Mouse (Mus musculus) limb, embryonic 14.5 days (tissue): Measurements from ENCODE around the gene Ogfrl1. TPM values are rescaled to one million over a fixed set of nuclear protein-coding genes. Genes with fewer than 3 reads are reported as not detected.

ENCODE experiments used
- ATAC-seq: fragments of 200-750 bp; cut with Nextera tagmentation; 2 replicates; pipeline ENCODE4 v1.8.0; 2017; ENCODE audit warnings: low read depth, moderate number of reproducible peaks, moderate TSS enrichment; ENCODE audit not compliant: low FRiP score
- DNase-seq: peaks from one replicate; pipeline ENCODE4 v3.0.0-alpha.2; 2015; ENCODE audit warnings: low spot score
- H3K27ac ChIP-seq: fragments of 300-500 bp; sonication (generic); replicated peaks from 2 replicates; pipeline ENCODE4 v1.5.1; 2014; ENCODE audit warnings: low read depth, mild to moderate bottlenecking, low read length, moderate library complexity, mixed read lengths
- H3K27me3 ChIP-seq: fragments of 300-500 bp; sonication (generic); 2 replicates; pipeline ENCODE4 v1.6.1; 2014; ENCODE audit warnings: low read length, mixed read lengths; ENCODE audit not compliant: control insufficient read depth, insufficient read depth
- H3K36me3 ChIP-seq: fragments of 300-500 bp; sonication (generic); 2 replicates; pipeline ENCODE4 v1.6.1; 2014; ENCODE audit warnings: mild to moderate bottlenecking, low read length, moderate library complexity, mixed read lengths; ENCODE audit not compliant: control insufficient read depth, insufficient read depth
- H3K4me1 ChIP-seq: fragments of 300-500 bp; sonication (generic); 2 replicates; pipeline ENCODE4 v1.6.1; 2014; ENCODE audit warnings: antibody characterized with exemption, low read length, mixed read lengths; ENCODE audit not compliant: control insufficient read depth, insufficient read depth
- H3K4me2 ChIP-seq: fragments of 300-500 bp; sonication (generic); replicated peaks from 2 replicates; pipeline ENCODE4 v1.6.1; 2014; ENCODE audit warnings: low read depth, mild to moderate bottlenecking, low read length, moderate library complexity; ENCODE audit not compliant: severe bottlenecking
- H3K4me3 ChIP-seq: fragments of 300-500 bp; sonication (generic); replicated peaks from 2 replicates; pipeline ENCODE4 v1.5.1; 2014; ENCODE audit warnings: low read length
- H3K9ac ChIP-seq: fragments of 300-500 bp; sonication (generic); 2 replicates; pipeline ENCODE4 v1.6.1; 2014; ENCODE audit warnings: mild to moderate bottlenecking, low read depth, low read length, moderate library complexity; ENCODE audit not compliant: severe bottlenecking
- H3K9me3 ChIP-seq: fragments of 300-500 bp; sonication (generic); 2 replicates; pipeline ENCODE4 v1.6.1; 2016; ENCODE audit warnings: low read length; ENCODE audit not compliant: control insufficient read depth
- POLR2A ChIP-seq: fragments of 200-500 bp; IDR thresholded peaks from 2 replicates; pipeline ENCODE4 v1.8.0; 2012; ENCODE audit warnings: inconsistent platforms, mild to moderate bottlenecking, moderate library complexity, borderline replicate concordance; ENCODE audit not compliant: insufficient read depth, insufficient read length; ENCODE audit errors: extremely low read depth
- WGBS: fragments of 180-500 bp; shearing (Covaris S2); extraction: QIAGEN DNeasy Blood & Tissue Kit; methylation state at CpG from one replicate; pipeline ENCODE4 v1.1.7; 2014; 5-methylcytosine and 5-hydroxymethylcytosine counted together
- polyA plus RNA-seq, 2 experiments: library from polyadenylated mRNA; depleted of rRNA in 1 of 2; stranded (reverse) in 1 of 2; unstranded in 1 of 2; fragments of >200 nt; fragmentation: Nextera tagmentation in 1 of 2; extraction: Ambion mirVana in 1 of 2; gene quantifications; 2 replicates each; pipeline versions ENCODE4 v1.2.1 to v1.2.3; 2012 to 2014

The Ogfrl1 gene
- 7.8 and 8.3 TPM in 2 replicates for polyA plus RNA-seq (2012; rRNA removed)
- polyA plus RNA-seq (2014; fragmentation: Nextera tagmentation; extraction: Ambion mirVana) = 11.5 and 13.6 TPM in 2 replicates

- no peaks in the 10 kb centered on the region for H3K27me3 ChIP-seq
- ATAC-seq = no peak
- no peak within 1 kb of the TSS for H3K9ac ChIP-seq
- WGBS = 84% methylated on average over 4 of the region's 4 CpGs
- no peak within 1 kb of the TSS for H3K27ac ChIP-seq
- H3K4me2 ChIP-seq = no peak within 1 kb of the TSS
- no peaks in the 10 kb centered on the region for H3K9me3 ChIP-seq
- no peaks in the 10 kb centered on the region for H3K36me3 ChIP-seq
- no peak for TF ChIP-seq POLR2A
- H3K4me1 ChIP-seq = no peaks in the 10 kb centered on the region
- DNase-seq = no peak
- no peak within 1 kb of the TSS for H3K4me3 ChIP-seq
These were observed at the start of gene Ogfrl1 for GRCm38 (mm10) chr1:23397623-23398022. Ogfrl1 (minus strand) TSS chr1:23397772.

GRCm38 (mm10) chr1:23445736-23446424, 48.3 kb upstream of the Ogfrl1 start:
- Histone ChIP-seq H3K9me3 (no peaks in the 10 kb centered on the region), H3K4me1 (no peaks in the 10 kb centered on the region), H3K9ac (no peak overlapping the region), H3K4me2 (no peak overlapping the region), H3K27ac (no peak overlapping the region), H3K4me3 (no peak overlapping the region), H3K36me3 (no peaks in the 10 kb centered on the region), H3K27me3 (no peaks in the 10 kb centered on the region)
- DNase-seq (no peak), ATAC-seq (no peak)
- no peak for TF ChIP-seq POLR2A
- WGBS = 84% methylated on average over 5 of the region's 5 CpGs

GRCm38 (mm10) chr1:23433612-23434011, 36.0 kb upstream of the Ogfrl1 start:
- no peak for TF ChIP-seq POLR2A
- Histone ChIP-seq H3K4me1 (no peaks in the 10 kb centered on the region), H3K27me3 (no peaks in the 10 kb centered on the region), H3K4me2 (no peak overlapping the region), H3K9ac (no peak overlapping the region), H3K9me3 (no peaks in the 10 kb centered on the region), H3K27ac (no peak overlapping the region), H3K36me3 (no peaks in the 10 kb centered on the region), H3K4me3 (no peak overlapping the region)
- ATAC-seq (no peak), DNase-seq (no peak)
- 76% methylated on average over 3 of the region's 3 CpGs for WGBS

- Histone ChIP-seq H3K9ac (no peak overlapping the region), H3K4me1 (no peaks in the 10 kb centered on the region), H3K27me3 (no peaks in the 10 kb centered on the region), H3K27ac (no peak overlapping the region), H3K4me3 (no peak overlapping the region), H3K9me3 (no peaks in the 10 kb centered on the region), H3K36me3 (no peaks in the 10 kb centered on the region), H3K4me2 (no peak overlapping the region)
- WGBS = 77% methylated on average over 2 of the region's 2 CpGs
- ATAC-seq (no peak), DNase-seq (no peak)
- no peak for TF ChIP-seq POLR2A
These were observed 28.9 kb upstream of the Ogfrl1 start for GRCm38 (mm10) chr1:23426447-23426846.

- Histone ChIP-seq H3K9me3 (no peaks in the 10 kb centered on the region), H3K27me3 (no peaks in the 10 kb centered on the region), H3K27ac (no peak overlapping the region), H3K4me2 (no peak overlapping the region), H3K4me3 (no peak overlapping the region), H3K4me1 (no peaks in the 10 kb centered on the region), H3K9ac (no peak overlapping the region), H3K36me3 (no peaks in the 10 kb centered on the region)
- no peak for DNase-seq
- no peak for TF ChIP-seq POLR2A
- ATAC-seq = no peak
- 95% methylated on average over 1 of the region's 1 CpGs for WGBS
These were observed 21.4 kb upstream of the Ogfrl1 start for GRCm38 (mm10) chr1:23418941-23419340.
